Mouse (Mus musculus) activated CD4-positive, CD25-positive, alpha-beta regulatory T cell, adult 4 months (primary cell): ENCODE results near the gene Ndufs4. TPM values are rescaled to one million over a fixed set of nuclear protein-coding genes. Genes with fewer than 3 reads are reported as not detected.

ENCODE experiments used
- ATAC-seq: one replicate; pipeline ENCODE4 v1.8.0; 2017
- polyA plus RNA-seq, 2 experiments: library from polyadenylated mRNA; unstranded; fragments of 100-300 nt; shearing (Covaris generic); gene quantifications; one replicate each; pipeline ENCODE4 v1.2.1; 2017

Gene Ndufs4
- polyA plus RNA-seq, result 100 to 1,000 TPM; 185 to 203 TPM

DNA sequence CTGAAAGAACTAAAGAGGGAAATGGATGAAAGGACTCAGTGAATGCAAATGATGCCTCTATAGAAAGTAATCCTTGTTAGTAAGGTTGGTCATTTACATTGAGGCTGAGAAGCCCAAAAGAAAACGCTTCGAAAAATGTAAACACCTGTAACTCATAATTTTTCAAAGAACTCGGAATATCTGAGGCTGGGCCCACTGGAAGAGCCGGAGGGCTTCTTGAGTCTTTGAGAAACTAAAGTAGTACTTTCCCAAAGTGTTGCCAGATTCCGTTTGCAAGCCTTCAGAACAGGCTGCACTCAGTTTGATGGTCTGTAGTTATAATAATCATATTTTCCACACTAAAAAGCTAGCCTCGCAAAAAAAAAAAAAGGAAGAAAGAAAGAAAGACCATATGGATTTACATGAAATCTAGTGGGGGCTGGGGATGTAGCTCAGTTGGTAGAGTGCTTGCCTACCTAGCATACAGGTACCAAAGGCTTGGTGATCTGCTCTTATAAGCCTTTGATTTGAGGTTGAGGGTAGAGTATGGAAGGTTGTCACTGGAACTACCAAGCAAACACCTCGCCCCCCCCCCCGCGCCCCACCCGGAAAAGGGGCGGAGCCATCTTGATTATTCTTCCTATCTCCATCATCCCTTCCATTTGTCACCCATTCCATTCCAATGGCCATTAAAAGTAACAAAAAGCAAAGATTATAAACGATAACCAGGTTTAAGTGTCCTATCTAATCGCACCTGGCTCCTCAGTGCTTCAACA is at the start of gene Ndufs4:
Ndufs4 (minus strand) TSS at position 48 of the 755 bp plus-strand sequence.
- ATAC-seq, result peak; percentile 3

DNA sequence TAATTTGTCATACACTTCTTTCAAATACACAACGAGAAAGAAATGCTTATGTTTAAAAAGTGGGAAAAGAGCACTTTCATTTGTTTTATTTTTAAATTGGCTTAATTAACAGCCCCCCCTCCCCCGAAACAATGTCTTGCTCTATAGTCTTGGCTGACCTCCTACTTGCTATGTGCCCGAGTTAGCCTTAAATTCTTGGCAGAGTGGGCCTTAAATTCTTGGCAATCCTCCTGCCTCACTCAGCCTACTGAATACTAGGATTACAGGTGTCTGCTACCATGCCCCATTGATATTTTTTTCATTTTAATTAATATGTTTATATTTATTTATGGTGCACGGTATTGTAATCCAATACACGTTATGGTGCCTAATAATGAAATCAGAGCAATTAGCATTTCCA is 44.4 kb upstream of the Ndufs4 start:
- ATAC-seq, result no peak

DNA sequence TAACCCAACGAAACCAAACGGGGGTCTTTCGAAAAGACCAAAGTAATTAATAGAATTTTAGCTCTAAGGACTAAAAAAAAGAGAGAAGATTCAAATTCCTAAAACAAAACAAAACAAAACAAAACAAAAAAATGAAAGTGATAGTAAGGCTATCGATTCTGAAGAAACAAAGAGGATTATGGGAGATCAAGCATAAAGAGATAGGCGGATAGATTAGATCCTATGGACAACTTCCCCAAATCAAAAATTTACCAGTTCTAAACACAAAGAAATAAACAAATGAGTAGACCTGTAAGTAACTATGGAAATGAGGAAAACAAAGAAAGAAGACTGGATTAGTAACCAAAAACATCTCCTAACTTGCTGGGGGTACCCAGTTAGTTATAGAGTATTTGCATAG is 37.2 kb upstream of the Ndufs4 start:
- no peak for ATAC-seq

DNA sequence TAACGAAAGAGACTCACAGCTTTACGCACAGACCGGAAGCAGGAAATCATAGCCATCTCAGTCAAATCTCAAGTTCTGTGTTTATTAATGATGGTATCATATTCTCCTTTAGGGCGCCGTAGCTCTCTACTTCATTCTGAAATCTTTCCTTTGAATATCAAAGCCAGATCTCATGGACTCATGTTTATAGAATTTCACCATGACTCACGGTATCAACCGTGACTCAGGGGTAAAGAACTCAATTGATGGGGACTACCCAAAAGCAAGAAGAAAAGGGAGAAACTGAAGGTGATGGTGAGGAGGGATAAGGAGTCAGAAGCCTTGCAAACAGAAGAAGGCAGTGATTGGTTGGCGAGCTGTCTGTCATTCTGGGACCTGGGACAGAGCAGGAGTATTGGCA is 32.2 kb upstream of the Ndufs4 start:
- ATAC-seq, result no peak

DNA sequence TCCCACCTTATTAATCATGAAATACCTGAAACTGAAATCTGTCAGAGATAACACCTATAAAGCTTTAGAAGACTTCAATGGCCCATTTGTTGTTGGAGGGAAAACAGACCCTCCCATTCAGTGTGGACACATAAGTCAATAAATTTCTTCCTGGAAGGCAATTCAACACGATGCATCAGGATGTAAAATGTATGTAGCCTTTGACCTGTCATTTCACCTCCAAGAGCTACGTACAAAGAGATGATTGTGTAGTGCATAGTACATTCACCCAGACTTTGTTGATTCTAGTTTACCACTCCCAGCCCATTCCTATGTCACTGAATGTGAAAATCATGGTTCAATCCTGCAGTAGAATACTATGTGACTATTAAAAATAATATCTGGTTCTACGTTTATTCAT is 31.3 kb upstream of the Ndufs4 start:
- no peak for ATAC-seq

DNA sequence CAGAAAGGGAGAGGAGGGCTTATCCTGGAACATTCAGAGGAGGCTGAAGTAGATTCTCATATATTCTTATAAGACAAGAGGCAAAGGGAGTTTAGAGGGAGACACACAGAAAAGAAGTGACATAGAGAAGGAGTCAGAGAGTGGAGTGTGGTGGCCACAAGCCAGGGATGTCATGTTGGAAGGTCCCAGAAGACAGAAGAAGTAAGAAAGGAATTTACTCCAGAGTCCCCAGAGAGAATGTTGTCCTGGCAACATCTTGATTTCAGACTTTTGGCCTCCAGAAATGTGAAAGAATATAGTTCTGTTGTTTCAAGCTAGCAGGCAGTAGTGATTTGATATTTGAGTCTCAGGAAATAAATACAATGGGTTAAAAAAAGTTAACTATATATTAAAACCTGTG is 24.3 kb upstream of the Ndufs4 start:
- ATAC-seq, result no peak

DNA sequence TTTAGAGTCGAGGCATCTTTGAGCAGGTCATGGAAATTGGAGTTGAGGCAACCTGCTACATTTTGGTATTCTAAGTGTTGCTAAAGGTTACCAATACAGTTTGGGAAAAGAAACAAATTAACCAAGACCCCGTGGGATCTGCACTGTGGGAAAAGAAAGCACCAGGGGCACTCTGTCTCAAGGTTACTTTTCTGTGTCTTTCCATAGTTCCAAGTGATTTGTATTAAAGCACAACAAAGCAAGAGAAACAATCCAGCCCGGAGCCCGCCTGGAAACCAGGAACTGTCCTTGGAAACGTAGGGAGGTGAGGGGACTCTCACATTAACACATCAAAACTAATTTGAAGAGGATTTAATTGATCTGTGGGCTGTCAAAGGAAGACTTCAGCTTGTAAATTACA is 18.8 kb upstream of the Ndufs4 start:
- ATAC-seq, result no peak

DNA sequence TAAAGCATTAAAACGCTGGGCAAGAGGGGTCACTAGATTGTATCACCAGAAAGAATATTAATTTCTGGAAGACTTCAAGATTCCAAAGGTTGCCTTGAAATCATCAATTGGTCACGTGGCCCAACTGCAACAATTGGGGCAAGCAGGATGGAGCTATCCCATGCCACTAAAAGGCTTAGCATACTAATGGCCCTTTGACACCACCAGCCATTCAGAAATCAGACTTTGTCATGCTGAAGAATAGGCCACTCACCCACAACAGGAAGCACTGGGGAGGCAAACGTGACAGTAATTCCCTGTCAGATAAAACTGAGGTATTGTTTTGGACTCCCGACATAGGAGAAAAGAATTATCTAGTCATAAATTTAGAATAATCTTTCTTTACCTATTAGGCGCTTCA is 18.4 kb upstream of the Ndufs4 start:
- no peak for ATAC-seq

DNA sequence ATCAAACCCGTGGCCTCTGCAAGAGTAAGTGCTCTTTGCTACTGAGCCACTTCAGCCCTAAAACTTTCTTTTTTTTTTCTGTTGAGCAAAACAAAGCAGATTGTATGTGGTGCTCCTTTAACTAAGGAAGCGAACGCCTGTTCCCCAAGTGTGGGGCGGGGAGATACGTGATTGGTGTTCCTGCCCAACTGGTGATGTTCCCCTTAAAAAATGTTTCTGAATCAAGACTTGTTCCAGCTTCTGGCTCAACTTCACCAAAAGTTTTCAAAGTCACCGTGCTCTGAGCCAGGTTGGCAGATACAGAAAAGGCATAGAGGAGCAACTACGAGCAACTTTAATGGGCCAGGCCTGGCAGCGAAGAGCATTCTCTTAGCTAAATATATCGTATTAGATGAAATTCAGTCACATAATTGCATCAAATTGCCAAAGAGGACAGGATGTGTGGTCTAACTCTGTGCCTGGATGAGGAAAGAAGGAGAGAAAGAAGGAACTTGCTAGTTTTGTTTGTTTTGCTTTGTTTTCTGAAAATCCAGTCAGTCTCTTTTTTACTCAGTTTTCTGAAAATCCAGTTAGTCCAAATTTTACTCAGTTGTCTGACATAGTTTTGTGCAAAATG is 17.1 kb upstream of the Ndufs4 start:
- no peak for ATAC-seq

DNA sequence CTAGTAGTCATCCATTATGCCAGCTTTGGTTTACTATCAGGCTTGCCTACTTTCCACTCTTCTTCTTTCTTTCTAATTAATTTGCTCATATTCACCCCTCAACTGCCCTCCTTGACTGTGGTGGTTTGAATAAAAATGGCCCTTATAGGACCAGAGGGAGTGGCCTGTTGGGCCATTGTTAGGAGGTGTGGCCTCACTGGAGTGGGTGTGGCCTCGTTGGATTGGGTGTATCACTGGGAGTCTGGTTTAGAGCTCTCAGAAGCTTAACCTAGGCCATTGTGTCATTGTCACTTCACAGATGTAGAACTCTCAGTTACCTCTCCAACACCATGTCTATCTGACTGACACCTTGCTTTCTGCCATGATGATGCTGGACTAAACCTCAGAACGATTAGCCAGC is 10.8 kb upstream of the Ndufs4 start:
- ATAC-seq, result no peak

DNA sequence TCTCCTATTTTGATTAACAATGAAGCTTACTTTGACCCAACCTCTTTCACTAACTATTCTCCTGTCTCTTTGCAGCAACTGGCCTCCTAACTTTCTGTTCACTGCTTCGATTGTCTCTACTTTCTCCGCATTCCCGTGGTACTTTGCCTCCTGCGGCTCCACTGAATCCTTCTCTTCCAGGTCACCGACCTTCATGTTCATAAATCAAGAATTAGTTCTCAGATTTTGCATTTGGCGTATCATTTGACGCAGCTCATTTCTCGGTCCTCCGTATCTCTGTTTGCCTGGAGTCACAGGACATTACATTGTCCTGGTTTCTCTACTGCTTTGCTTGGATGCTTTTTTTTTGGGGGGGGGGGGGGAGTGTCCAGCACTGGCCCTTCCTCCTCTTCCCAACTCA is 9.2 kb upstream of the Ndufs4 start:
- no peak for ATAC-seq

DNA sequence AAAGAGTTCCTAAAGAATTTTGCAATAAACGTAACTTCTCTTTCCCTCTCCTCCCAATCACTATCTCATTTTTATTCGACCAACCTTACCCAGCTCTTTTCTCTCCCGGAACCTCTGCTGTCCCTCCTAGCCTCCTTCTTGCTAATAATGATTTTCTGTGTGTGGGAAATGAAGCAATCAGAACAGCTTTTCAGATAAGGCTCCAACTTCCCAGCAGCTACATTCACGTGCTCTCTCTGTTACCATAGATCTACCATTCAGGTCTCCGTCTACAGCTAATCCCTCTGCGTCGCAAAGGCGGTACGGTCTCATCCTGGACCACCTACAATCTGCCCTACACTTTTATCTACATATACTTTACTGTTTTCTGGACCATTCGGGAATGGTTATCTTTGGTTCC is 8.8 kb upstream of the Ndufs4 start:
- ATAC-seq, result no peak

DNA sequence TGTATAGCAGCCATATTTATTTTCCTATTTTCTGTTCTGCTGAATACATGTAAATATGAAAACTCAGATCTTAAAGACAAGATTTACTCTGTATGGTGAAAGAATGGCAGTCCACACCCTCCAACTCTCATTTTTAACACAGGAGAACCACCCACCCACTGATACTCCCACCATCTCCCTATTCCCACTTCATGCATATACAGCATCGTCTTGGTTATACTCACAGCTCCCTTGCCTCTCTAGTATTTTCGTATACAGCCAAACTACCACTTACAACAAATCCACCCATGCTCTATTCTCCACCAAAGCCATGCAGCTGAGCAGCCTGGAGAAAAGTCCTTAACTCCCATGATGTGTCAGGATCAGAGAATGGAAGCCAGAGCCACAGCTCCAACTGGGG is 6.7 kb upstream of the Ndufs4 start:
- no peak for ATAC-seq

DNA sequence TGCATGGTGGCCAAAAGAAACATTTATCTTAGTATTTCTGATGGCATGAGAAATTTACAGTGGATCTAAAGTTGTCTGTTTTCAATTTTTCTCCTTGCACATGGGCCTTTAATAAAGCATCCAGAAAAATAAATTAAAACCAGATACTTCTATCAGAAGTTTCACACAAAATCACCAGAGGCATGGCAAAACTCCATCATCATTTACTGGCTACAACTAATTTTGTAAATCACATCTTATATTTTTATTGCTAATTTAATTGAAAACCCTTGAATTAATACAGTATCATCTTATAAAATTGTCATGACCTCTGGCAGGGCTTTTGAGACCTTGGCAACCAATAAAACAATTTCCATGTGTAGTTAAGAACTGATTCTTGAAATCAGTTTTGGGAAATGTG is 4.4 kb upstream of the Ndufs4 start:
- ATAC-seq, result no peak

DNA sequence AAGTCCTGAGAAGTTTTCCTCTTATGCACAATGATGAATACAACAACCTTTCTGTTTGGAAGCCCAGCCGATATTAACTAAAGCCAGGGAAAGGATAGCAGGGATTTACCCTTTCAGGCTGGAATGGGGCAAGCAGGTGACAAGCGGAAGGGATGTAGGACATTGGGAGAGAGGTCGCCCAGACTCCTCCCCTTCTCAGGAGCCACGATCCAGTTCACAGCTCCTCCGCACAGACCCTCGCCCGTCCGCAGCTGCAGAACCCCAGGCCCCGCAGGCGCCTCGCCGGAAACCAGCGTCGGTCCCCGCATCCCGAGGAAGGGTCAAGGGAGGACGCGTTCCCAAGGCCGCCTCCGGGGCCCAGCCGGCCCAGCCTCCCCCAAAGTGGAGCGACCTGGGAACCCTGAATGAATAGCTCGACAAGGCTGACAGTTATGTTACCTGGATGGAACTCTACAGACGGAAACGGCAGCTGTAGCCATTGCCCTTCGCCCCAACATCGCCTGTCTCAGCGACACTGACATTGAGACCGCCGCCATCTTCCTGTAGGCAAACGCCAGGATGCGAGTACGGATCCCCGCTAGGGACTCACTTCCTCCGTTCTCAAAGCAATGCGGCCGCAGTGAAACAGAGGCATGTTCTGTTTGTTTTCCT is 412 bp downstream of the Ndufs4 start:
- peak; percentile 89 for ATAC-seq

DNA sequence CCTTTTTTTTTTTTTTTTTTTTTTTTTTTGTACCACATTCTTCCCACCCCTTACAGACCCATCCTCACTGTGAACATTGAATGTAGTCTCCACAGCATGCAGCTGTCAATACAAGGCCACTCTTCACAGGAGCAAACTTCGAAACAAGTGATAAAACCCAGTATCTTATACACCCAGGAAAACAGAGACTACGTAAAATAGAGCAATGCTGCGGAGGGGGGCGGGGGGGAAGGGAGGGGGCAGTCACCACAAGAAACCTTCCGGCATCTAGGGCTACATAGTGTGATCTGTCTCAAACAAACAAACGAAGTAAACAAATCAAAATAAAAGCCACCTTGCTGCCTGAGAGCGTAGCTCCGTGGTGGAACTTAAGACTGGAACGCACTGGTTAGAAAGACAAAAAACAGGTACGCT is 977 bp downstream of the Ndufs4 start:
- ATAC-seq, result peak; percentile 66

DNA sequence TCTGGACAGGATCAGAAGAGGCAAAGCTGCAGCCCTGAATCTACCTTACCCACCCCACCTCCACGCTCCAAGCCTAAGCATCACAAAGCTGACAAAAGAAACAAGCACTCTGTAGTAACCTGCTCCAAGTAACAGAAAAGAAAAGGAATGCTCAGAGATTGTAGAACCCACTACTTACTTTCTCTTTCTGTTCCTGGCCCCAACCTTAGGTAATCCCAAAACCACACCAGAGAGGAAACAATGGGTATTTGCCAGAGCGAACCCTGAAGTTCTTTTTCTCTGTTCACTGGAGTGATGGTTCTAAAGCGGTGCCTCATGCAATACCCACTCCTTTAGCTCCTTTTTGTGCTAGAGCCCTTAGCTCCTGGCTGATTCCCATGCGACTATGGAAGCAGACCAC is 11.5 kb downstream of the Ndufs4 start:
- ATAC-seq, result no peak

DNA sequence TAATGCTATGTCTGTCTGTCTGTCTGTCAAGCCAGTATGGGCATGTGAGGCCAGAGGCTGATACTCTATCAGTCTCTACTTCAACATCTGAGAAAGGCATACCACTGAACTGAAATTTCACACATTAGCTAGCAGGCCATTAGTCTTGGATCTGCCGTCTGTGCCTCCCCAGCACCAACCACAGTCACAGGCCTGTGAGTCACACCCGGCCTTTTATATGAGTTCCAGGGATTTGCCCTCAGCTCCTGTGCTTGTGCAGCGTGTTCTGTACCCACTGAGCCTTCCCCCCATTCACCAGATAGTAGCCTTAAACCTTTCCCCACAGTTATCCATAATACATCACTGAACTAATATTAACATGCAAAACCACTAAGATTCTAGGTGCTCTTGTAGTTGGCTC is 26.0 kb downstream of the Ndufs4 start:
- no peak for ATAC-seq

DNA sequence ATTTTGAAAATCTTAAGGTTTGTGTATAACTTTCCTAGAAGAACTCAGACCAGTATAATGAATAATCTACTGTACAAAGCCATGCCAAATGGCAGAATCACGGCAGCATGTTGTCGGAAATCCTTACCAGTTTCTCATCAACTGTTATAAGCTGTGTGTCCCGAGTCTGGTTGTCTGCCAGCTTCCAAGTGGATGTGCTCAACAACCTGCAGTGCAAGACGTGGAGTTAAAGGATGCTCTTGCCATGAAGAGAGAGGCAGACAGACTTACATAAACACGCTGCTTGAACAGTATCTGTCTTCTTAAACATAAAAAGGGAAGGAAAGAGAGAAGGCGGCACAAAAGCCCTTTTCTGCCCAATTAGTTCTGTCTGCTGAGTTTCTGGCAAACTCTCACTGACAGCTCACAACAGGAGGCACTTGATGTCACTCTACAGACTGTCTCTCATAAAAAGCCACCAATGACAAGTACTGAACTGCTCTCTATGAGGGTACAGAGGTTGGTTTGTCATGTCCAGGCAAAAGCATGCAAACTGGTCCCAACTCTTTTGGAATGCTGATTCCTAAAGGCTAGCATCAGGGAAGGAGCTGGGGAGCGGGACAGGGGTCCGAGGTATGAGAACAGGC is 36.6 kb downstream of the Ndufs4 start:
- no peak for ATAC-seq

DNA sequence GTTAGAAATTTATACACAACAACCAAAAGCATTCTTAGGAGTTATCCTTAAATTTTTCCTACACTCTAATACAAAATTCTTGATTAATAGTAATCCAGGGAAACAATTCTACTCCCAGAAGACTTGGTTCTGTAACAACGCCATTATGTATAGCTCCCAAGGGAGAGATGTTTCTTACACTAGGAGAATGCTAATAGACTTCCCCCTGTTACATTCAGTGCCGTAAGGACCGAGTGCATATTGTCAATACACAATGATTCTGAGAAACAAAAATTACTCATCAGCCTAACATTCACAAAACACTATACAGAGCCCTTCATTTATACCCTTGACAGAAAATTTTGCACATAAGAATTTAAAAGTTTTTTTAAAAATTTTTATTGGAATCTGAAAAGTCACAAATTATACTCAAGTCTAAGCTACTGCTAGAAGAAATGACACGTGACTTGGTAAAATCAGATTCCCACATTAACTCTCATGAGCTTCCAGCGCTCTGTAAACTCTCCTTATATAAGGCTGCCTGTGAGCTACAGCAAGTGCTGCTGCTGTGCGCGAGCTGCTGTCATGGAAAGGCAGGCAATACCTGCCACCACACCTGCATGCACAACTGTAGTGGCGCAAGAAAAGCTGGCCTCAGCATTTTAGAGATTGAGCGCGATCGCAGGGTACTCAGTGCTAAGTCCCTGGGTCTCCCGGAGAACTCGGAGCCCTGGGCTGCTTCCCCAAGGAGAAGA is 42.9 kb downstream of the Ndufs4 start:
- ATAC-seq, result no peak

DNA sequence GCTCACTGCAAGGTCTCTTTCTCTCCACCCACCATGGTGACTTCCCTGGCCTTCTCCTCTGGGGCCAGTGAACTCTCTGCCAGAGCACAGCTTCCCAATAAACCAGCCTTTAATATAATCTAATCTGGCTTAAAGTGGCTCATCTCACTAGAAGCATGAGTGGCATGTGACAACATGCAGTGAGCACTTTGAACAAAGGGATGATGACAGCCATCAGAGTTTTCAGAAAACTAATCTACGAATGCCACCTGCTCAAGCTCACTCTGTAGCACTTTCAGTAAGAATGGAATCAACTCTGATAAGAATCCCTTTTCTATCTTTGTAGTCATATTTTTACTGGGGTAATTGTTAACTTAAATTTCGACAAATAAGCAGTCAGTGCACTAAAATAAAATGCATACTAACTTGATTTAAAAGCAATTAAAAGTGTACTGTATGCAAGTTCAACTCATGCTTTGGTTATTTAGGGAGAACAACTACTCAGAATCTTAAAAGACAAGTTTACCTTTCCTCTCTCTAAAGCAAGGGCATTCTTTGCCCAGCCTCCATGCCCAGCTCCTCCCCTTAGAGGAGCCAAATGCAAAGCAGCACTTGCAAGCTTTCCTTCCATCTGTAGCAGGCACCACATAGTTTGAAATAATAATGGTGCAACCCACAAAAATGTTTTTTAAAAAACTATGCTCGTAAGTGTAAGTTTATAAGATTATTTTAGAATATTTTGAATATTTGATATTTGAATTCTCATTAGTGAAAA is 43.7 kb downstream of the Ndufs4 start:
- ATAC-seq, result no peak

DNA sequence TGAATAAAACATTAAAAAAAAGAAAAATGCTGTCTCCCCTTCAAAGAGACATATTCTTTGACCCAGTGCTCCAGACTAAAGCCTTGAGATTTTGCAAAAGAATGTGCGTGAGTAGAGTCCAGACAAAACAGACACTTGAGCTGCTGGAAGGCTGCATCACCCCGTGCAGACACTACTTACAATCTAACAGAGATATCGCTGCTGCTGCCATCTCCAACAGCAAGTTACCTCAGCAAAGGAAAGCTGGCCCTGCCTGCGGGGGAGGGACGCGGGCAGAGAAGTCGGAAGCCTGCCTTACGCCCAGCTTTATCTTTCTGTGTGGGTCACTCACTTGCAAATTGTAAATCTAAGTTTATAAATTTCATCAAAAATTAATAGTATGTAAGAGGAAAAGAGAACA is 45.1 kb downstream of the Ndufs4 start:
- ATAC-seq, result no peak
